Mouse (Mus musculus) limb, embryonic 12.5 days (tissue): ENCODE data around the gene Nav3. TPM values are rescaled to one million over a fixed set of nuclear protein-coding genes. Genes with fewer than 3 reads are reported as not detected.

Experiments used
- ATAC-seq: fragments of 200-750 bp; cut with Nextera tagmentation; 2 replicates; pipeline ENCODE4 v1.8.0; 2017; ENCODE audit warnings: low read depth, moderate TSS enrichment; ENCODE audit not compliant: insufficient number of reproducible peaks, insufficient read depth, low FRiP score, low TSS enrichment
- H3K27ac ChIP-seq: fragments of 300-500 bp; sonication (generic); 2 replicates; pipeline ENCODE4 v1.5.1; 2016; ENCODE audit warnings: mild to moderate bottlenecking, moderate library complexity
- H3K27me3 ChIP-seq: fragments of 300-500 bp; sonication (generic); 2 replicates; pipeline ENCODE4 v1.6.1; 2016; ENCODE audit warnings: mild to moderate bottlenecking, moderate library complexity
- H3K36me3 ChIP-seq: fragments of 300-500 bp; sonication (generic); 2 replicates; pipeline ENCODE4 v1.6.1; 2016; ENCODE audit warnings: mild to moderate bottlenecking, moderate library complexity
- H3K4me1 ChIP-seq: fragments of 300-500 bp; sonication (generic); replicated peaks from 2 replicates; pipeline ENCODE4 v1.6.1; 2016
- H3K4me2 ChIP-seq: fragments of 300-500 bp; sonication (generic); 2 replicates; pipeline ENCODE4 v1.6.1; 2016; ENCODE audit warnings: mild to moderate bottlenecking, moderate library complexity
- H3K4me3 ChIP-seq: fragments of 300-500 bp; sonication (generic); replicated peaks from 2 replicates; pipeline ENCODE4 v1.5.1; 2016; ENCODE audit warnings: mild to moderate bottlenecking
- H3K9ac ChIP-seq: fragments of 300-500 bp; sonication (generic); replicated peaks from 2 replicates; pipeline ENCODE4 v1.6.1; 2016; ENCODE audit warnings: mild to moderate bottlenecking, moderate library complexity
- H3K9me3 ChIP-seq: fragments of 300-500 bp; sonication (generic); 2 replicates; pipeline ENCODE4 v1.6.1; 2016; ENCODE audit warnings: mild to moderate bottlenecking, moderate library complexity
- WGBS: fragments of 180-500 bp; shearing (Covaris S2); methylation state at CpG from one replicate; pipeline ENCODE4 v1.1.7; 2016; 5-methylcytosine and 5-hydroxymethylcytosine counted together
- polyA plus RNA-seq: library from polyadenylated mRNA; unstranded; fragments of >200 nt; fragmentation: Nextera tagmentation; extraction: Ambion mirVana; gene quantifications from 2 replicates; pipeline ENCODE4 v1.2.1, GENCODE M21; 2016

Nav3 gene
- polyA plus RNA-seq, 1 experiment from 2014 or later = 3.0 TPM

DNA sequence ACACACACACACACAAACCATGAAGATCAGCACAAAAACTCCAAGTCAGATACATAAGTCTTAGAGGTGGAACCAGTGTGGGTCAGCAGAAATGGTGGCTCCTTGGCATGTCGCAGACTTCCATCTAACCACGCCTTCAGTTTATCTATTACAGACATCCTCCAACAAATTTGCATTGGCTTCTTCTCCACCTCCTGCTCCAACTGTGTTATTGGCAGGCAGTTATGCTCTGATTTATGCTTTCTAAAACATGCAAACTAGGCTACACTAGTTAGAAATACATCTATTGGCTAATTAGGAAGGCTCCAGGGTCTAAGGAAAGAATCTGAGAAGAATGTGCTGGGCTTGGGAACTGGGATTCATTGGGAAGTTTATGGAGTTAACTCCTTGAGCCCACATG, 75.2 kb downstream of the Nav3 start:
- Histone ChIP-seq H3K27me3 (no peaks in the 10 kb centered on the region), H3K9ac (no peak overlapping the region), H3K4me1 (no peaks in the 10 kb centered on the region), H3K9me3 (no peaks in the 10 kb centered on the region), H3K4me3 (no peak overlapping the region), H3K27ac (no peak overlapping the region), H3K4me2 (no peak overlapping the region), H3K36me3 (no peaks in the 10 kb centered on the region)
- WGBS = 95% methylated on average over 2 of the region's 2 CpGs
- ATAC-seq = no peak

- ATAC-seq = no peak
- no peaks in the 10 kb centered on the region for H3K9me3 ChIP-seq
- no peak overlapping the region for H3K27ac ChIP-seq
- no peaks in the 10 kb centered on the region for H3K4me1 ChIP-seq
- no peak overlapping the region for H3K4me2 ChIP-seq
- no peaks in the 10 kb centered on the region for H3K36me3 ChIP-seq
- no peaks in the 10 kb centered on the region for H3K27me3 ChIP-seq
- no peak overlapping the region for H3K4me3 ChIP-seq
- no peak overlapping the region for H3K9ac ChIP-seq
- WGBS = 80% methylated on average over 11 of the region's 11 CpGs
These were observed 83.1 kb downstream of the Nav3 start for GRCm38 (mm10) chr10:110372724-110373455.

- Histone ChIP-seq H3K27me3 (no peaks in the 10 kb centered on the region), H3K4me1 (no peaks in the 10 kb centered on the region), H3K27ac (no peak overlapping the region), H3K36me3 (no peaks in the 10 kb centered on the region), H3K9me3 (no peaks in the 10 kb centered on the region), H3K9ac (no peak overlapping the region), H3K4me2 (no peak overlapping the region), H3K4me3 (no peak overlapping the region)
- no peak for ATAC-seq
- WGBS = 76% methylated on average over 7 of the region's 7 CpGs
These were observed 103.9 kb downstream of the Nav3 start for GRCm38 (mm10) chr10:110352148-110352547.

DNA sequence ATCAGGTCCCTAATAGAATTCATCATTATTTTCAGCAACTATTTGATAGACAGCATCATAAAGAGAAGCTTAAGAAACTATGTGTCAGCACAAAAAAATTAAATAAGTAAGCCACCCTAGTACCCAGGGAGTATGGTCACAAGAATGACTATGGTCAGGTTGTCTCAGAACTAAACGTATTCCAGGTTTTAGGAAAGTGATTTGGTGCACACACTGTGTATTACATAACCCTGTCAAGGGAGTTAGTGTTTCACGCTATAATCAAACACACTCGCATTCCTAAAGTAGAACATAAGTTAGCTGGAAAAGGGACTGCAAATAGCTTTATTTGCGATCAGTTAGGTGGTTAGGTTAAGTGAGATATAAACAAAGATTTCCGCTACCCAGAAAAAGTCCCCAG, 126.0 kb downstream of the Nav3 start:
- no peak overlapping the region for H3K4me3 ChIP-seq

DNA sequence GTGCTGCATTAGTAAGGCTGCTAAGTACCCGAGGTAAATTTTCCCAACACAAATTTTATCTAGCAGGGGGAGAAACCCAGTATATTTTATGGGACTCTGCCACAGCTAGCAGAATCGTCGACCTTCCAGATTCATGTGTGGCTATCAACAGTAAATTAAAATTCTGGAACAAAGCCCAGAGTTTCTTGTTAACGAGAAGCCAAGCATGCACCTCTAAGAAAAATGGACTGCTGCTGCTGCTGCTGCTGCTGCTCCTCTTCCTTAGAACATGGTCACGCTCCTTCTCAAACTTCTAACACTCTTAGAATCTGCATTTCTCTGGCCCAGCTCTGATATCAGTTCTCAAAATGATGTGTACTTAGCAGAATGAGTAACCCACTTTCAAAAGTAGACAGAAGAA, 126.4 kb downstream of the Nav3 start:
- Histone ChIP-seq H3K9me3 (no peaks in the 10 kb centered on the region), H3K9ac (no peak overlapping the region), H3K27me3 (no peaks in the 10 kb centered on the region), H3K27ac (no peak overlapping the region), H3K4me3 (no peak overlapping the region), H3K36me3 (no peaks in the 10 kb centered on the region), H3K4me1 (no peaks in the 10 kb centered on the region), H3K4me2 (no peak overlapping the region)
- WGBS = 41% methylated on average over 5 of the region's 5 CpGs
- ATAC-seq = 0 out of 2 replicates have a peak, but pooled peaks have one; percentile 15

More for the DNA sequence above, 126.0 kb downstream of the Nav3 start:
- Histone ChIP-seq H3K9ac (no peak overlapping the region), H3K4me2 (no peak overlapping the region), H3K27ac (no peak overlapping the region), H3K36me3 (no peaks in the 10 kb centered on the region), H3K9me3 (no peaks in the 10 kb centered on the region), H3K27me3 (no peaks in the 10 kb centered on the region), H3K4me1 (no peaks in the 10 kb centered on the region)
- ATAC-seq = no peak
- 64% methylated on average over 5 of the region's 5 CpGs for WGBS

GRCm38 (mm10) chr10:110322082-110322632, 133.8 kb downstream of the Nav3 start:
- WGBS = 71% methylated on average over 6 of the region's 6 CpGs

GRCm38 (mm10) chr10:110317275-110317674, 138.7 kb downstream of the Nav3 start:
- H3K9ac ChIP-seq = no peak overlapping the region
- no peak overlapping the region for H3K4me3 ChIP-seq
- H3K27me3 ChIP-seq = no peaks in the 10 kb centered on the region
- no peaks in the 10 kb centered on the region for H3K4me1 ChIP-seq
- no peak for ATAC-seq
- no peak overlapping the region for H3K4me2 ChIP-seq
- H3K36me3 ChIP-seq = no peaks in the 10 kb centered on the region
- H3K9me3 ChIP-seq = peaks cover 11% of the 10 kb centered on the region; the same call in 1 of the 2 replicates
- 46% methylated on average over 5 of the region's 5 CpGs for WGBS
- no peak overlapping the region for H3K27ac ChIP-seq

More at GRCm38 (mm10) chr10:110322082-110322632, 133.8 kb downstream of the Nav3 start:
- Histone ChIP-seq H3K4me3 (no peak overlapping the region), H3K9ac (no peak overlapping the region), H3K9me3 (no peaks in the 10 kb centered on the region), H3K27me3 (no peaks in the 10 kb centered on the region), H3K4me1 (no peaks in the 10 kb centered on the region), H3K36me3 (no peaks in the 10 kb centered on the region), H3K4me2 (no peak overlapping the region), H3K27ac (no peak overlapping the region)
- ATAC-seq = no peak

DNA sequence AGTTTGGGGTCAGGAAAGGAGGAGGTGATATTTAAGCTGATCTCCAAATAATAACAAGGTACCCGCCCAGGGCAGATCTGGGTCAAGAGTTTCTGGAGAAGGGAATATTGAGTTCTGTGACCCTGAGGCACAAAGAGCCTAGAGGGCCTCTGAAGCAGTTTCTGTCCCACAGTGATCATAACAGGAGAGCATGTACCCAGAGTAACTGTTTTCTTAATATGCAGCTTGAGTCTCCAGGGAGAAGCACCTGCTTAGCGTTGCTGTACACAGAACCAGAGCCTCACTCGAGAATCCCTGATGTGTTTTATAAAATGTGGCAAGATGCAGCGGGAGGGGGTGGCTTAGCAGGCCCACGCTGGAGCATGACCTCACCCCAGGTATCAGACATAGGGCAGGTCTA, 141.5 kb downstream of the Nav3 start:
- H3K4me1 ChIP-seq = no peaks in the 10 kb centered on the region
- H3K36me3 ChIP-seq = no peaks in the 10 kb centered on the region
- 65% methylated on average over 5 of the region's 5 CpGs for WGBS
- H3K27me3 ChIP-seq = no peaks in the 10 kb centered on the region
- no peak overlapping the region for H3K27ac ChIP-seq
- H3K9ac ChIP-seq = no peak overlapping the region
- no peak overlapping the region for H3K4me3 ChIP-seq
- peaks cover 11% of the 10 kb centered on the region; the same call in 1 of the 2 replicates for H3K9me3 ChIP-seq
- no peak for ATAC-seq
- H3K4me2 ChIP-seq = no peak overlapping the region

- ATAC-seq = no peak
- 91% methylated on average over 7 of the region's 7 CpGs for WGBS
- no peak overlapping the region for H3K4me3 ChIP-seq
- no peak overlapping the region for H3K4me2 ChIP-seq
- H3K9me3 ChIP-seq = peaks cover 11% of the 10 kb centered on the region; the same call in 1 of the 2 replicates
- H3K36me3 ChIP-seq = no peaks in the 10 kb centered on the region
- no peak overlapping the region for H3K9ac ChIP-seq
- H3K27ac ChIP-seq = no peak overlapping the region
- H3K4me1 ChIP-seq = no peaks in the 10 kb centered on the region
- no peaks in the 10 kb centered on the region for H3K27me3 ChIP-seq
These were observed 142.0 kb downstream of the Nav3 start for GRCm38 (mm10) chr10:110313959-110314358.

DNA sequence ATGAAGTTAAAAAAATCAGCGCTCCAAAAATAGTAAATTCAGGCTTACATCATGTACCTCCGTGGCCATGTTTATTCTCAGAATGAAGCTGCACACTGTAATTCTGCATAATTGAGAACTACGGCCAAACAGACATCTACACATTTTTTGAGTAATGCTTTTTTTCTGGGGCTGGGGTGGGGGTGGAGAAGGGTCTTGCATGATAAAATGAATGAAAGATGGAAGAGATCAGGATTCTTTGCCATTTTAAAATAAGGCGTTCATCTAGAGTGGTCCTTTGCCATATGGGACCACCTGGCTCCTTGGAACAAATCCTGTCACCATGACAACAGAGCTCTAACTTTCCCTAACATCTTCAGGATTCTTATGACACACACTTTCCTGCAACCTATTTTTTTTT, 146.5 kb downstream of the Nav3 start:
- H3K4me3 ChIP-seq = no peak overlapping the region
- no peak overlapping the region for H3K4me2 ChIP-seq
- no peak for ATAC-seq
- no peak overlapping the region for H3K9ac ChIP-seq
- 86% methylated on average over 4 of the region's 4 CpGs for WGBS
- H3K27ac ChIP-seq = no peak overlapping the region
- H3K36me3 ChIP-seq = no peaks in the 10 kb centered on the region
- H3K4me1 ChIP-seq = no peaks in the 10 kb centered on the region
- peaks cover 11% of the 10 kb centered on the region; the same call in 1 of the 2 replicates for H3K9me3 ChIP-seq
- no peaks in the 10 kb centered on the region for H3K27me3 ChIP-seq

GRCm38 (mm10) chr10:110305609-110306008, 150.4 kb downstream of the Nav3 start:
- Histone ChIP-seq H3K9me3 (no peaks in the 10 kb centered on the region), H3K27me3 (no peaks in the 10 kb centered on the region), H3K4me3 (no peak overlapping the region), H3K4me1 (no peaks in the 10 kb centered on the region), H3K4me2 (no peak overlapping the region), H3K27ac (no peak overlapping the region), H3K36me3 (no peaks in the 10 kb centered on the region), H3K9ac (no peak overlapping the region)
- no peak for ATAC-seq
- 83% methylated on average over 5 of the region's 5 CpGs for WGBS
